12 mouse cellular contexts compared by ENCODE assay signal in the genomic region with DNA sequence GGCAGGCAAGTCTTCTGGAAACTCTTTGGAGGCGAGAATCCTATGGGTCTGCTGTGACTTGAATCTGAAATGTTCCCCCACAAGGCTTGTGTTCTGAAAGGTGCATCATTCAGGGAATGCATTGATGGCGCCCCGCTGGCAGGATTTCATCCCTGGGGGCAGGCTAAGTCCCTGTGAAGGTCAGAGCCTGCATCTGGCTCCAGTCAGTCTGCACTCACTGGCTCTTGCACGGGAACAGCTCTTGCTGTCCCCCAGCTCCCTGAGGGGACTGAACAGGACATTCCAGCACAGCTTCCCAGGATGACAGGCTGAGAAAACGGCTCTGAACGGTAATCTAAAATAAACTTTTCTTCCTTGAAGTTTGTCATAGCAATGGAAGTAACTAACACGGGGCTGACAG.
A peak's percentile ranks its signal among the peaks of the same experiment; 100 is the strongest.
DNase-seq lines count a peak whose midpoint lies in the region; ATAC-seq and TF ChIP-seq lines count a peak whose summit lies in the region.
"Had no signal": no experiment of that assay in that cellular context is flagged by ENCODE, and none has a peak within 500 bp of the region (broad histone marks: within the 10 kb centered on the region; RNA-seq: fewer than 3 reads in every experiment).

No protein-coding gene starts in this region.

- H3K36me3 ChIP-seq in heart, embryonic 11.5 days (ENCODE audit: control insufficient read depth, insufficient read depth, low read length): no peaks in the 10 kb centered on the region
- no peaks in the 10 kb centered on the region for H3K36me3 ChIP-seq in lung, postnatal 0 days (ENCODE audit: insufficient read depth, low read length)
- H3K36me3 ChIP-seq: embryonic facial prominence, embryonic 13.5 days; kidney, embryonic 15.5 days had no signal

- no peaks in the 10 kb centered on the region for H3K9me3 ChIP-seq in heart, embryonic 11.5 days (replicated peaks; ENCODE audit: control insufficient read depth, low read length)
- H3K9me3 ChIP-seq in lung, postnatal 0 days (ENCODE audit: low read length): no peaks in the 10 kb centered on the region
- H3K9me3 ChIP-seq: embryonic facial prominence, embryonic 13.5 days; kidney, embryonic 15.5 days had no signal

- no peak overlapping the region for H3K9ac ChIP-seq in heart, embryonic 11.5 days (ENCODE audit: low read depth, low read length)
- H3K9ac ChIP-seq in lung, postnatal 0 days (replicated peaks; ENCODE audit: low read depth): no peak overlapping the region
- H3K9ac ChIP-seq: embryonic facial prominence, embryonic 13.5 days; kidney, embryonic 15.5 days had no signal

- H3K27me3 ChIP-seq in heart, embryonic 11.5 days (ENCODE audit: control insufficient read depth, insufficient read depth, low read length): no peaks in the 10 kb centered on the region
- H3K27me3 ChIP-seq in lung, postnatal 0 days (replicated peaks; ENCODE audit: insufficient read depth, low read length): no peaks in the 10 kb centered on the region
- H3K27me3 ChIP-seq: embryonic facial prominence, embryonic 13.5 days; kidney, embryonic 15.5 days had no signal

- H3K4me2 ChIP-seq in heart, embryonic 11.5 days: no peak overlapping the region
- no peak overlapping the region for H3K4me2 ChIP-seq in lung, postnatal 0 days (replicated peaks; ENCODE audit: low read depth, low read length)
- H3K4me2 ChIP-seq: embryonic facial prominence, embryonic 13.5 days; kidney, embryonic 15.5 days; midbrain, embryonic 11.5 days had no signal

- TF ChIP-seq CTCF in lung, postnatal 0 days (IDR thresholded peaks at IDR 0.05): no peak

- H3K27ac ChIP-seq in brown adipose tissue, adult 24 weeks (replicated peaks; ENCODE audit: low read depth, low read length): peak overlapping the region; percentile 52; the same call in 1 of the 2 replicates
- H3K27ac ChIP-seq in heart, embryonic 11.5 days (ENCODE audit: low read depth, low read length): peak overlapping the region; percentile 57; the same call in 1 of the 2 replicates
- no peak overlapping the region for H3K27ac ChIP-seq in lung, postnatal 0 days (ENCODE audit: low read length)
- H3K27ac ChIP-seq: embryonic facial prominence, embryonic 13.5 days; kidney, embryonic 15.5 days had no signal

- ATAC-seq in heart, embryonic 11.5 days (replicated peaks; ENCODE audit: insufficient number of reproducible peaks, low FRiP score, low TSS enrichment): 0 out of 2 replicates have a peak, but pooled peaks have one; percentile 31
- peak; percentile 75 for ATAC-seq in lung, postnatal 0 days

- WGBS in heart, embryonic 11.5 days (ENCODE audit: insufficient replicate concordance): 13% methylated on average over 7 of the region's 7 CpGs
- WGBS in lung, postnatal 0 days: 28% methylated on average over 7 of the region's 7 CpGs

- intact Hi-C loops in left cerebral cortex, postnatal 14 days (cut with DNase I): no loop called here

- DNase-seq in gastrocnemius, postnatal 10 days: peak; percentile 41
- no peak for DNase-seq in gastrocnemius, adult 8-10 months (ENCODE audit: low spot score in 2 of 2)
- peak; percentile 49 for DNase-seq in lung, postnatal 0 days (ENCODE audit: low spot score)
- DNase-seq in urinary bladder, postnatal 4 days (ENCODE audit: low spot score in 2 of 2): no peak
- no peak for DNase-seq in left cerebral cortex, postnatal 14 days (ENCODE audit: low spot score in 2 of 2)
- no peak for DNase-seq in yolk sac, embryonic 10.5 days (ENCODE audit: low spot score)
- DNase-seq: left cerebral cortex, postnatal 4 days had no signal

- H3K4me1 ChIP-seq in brown adipose tissue, adult 24 weeks (ENCODE audit: control insufficient read depth, insufficient read depth, insufficient read length, low read length): no peaks in the 10 kb centered on the region
- H3K4me1 ChIP-seq in heart, embryonic 11.5 days (ENCODE audit: control insufficient read depth, insufficient read depth, low read length): peaks cover 3% of the 10 kb centered on the region; the same call in 1 of the 2 replicates
- H3K4me1 ChIP-seq in lung, postnatal 0 days (ENCODE audit: insufficient read depth, low read depth, low read length): no peaks in the 10 kb centered on the region

- no peak overlapping the region for H3K4me3 ChIP-seq in brown adipose tissue, adult 24 weeks (ENCODE audit: insufficient read depth, low read depth, low read length)
- no peak overlapping the region for H3K4me3 ChIP-seq in heart, embryonic 11.5 days (ENCODE audit: low read depth, low read length)
- no peak overlapping the region for H3K4me3 ChIP-seq in lung, postnatal 0 days (ENCODE audit: low read depth, low read length)
- H3K4me3 ChIP-seq: embryonic facial prominence, embryonic 13.5 days; kidney, embryonic 15.5 days had no signal

- TF ChIP-seq EP300 in lung, postnatal 0 days (IDR thresholded peaks at IDR 0.05): peak; percentile 78

Comparison
In these comparisons a context has a peak if more than half of its experiments do, and no peak if none do; other contexts are left out.
1. DNase-seq: peak in gastrocnemius, postnatal 10 days (single experiment) and lung, postnatal 0 days (single experiment); none in gastrocnemius, adult 8-10 months (0 of 2), urinary bladder, postnatal 4 days (0 of 2), left cerebral cortex, postnatal 14 days (0 of 2) and yolk sac, embryonic 10.5 days (single experiment).